ENCODE assay signal across 8 mouse cellular contexts in the genomic region with DNA sequence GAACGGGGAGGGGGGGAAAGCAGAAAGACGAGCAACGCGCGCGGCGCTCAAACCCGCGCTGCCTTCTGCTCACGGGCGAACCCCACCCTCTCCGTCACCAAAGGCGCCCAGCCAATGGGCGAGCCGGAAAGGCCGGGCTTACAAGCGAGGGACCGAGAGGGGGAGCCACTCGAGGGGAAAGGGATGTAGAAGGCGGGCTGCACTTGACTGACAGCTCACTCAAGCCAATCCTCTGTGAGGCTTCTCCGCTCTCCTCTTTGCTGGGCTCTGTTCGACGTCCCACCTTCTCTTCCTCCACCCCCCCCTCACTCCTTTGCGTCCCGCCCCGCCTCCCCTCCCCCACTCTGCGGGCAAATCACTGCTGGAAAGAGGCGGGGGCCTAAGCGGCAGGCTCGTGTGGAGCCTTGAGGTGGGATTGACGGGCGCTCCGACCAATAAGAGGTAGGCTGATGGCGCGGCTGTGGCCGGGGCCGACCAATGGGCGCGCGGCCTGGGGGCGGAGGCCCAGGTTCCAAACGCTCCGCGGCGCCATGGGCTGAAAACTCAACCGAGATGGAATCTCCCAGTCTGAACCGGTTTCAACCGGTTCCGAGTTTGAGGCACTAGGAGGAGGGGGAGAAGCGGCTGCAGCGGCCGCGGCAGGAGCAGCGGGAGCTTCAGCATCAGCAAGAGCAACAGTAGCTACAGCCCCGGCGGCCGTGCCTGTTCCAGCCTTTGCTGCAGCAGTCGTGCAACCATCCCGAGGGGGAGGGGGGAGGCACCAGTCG. TPM values are rescaled to one million over a fixed set of nuclear protein-coding genes. Genes with fewer than 3 reads are reported as not detected.
A peak's percentile ranks its signal among the peaks of the same experiment; 100 is the strongest.
DNase-seq lines count a peak whose midpoint lies in the region; ATAC-seq and TF ChIP-seq lines count a peak whose summit lies in the region.

TSS of gene Xpo1 (plus strand) at position 615 of the 767 bp plus-strand sequence.

- peaks cover 46% of the 10 kb centered on the region for H3K79me2 ChIP-seq in CH12.LX (replicated peaks; ENCODE audit: control insufficient read depth, extremely low read depth, insufficient read depth, poor library complexity, severe bottlenecking)

- DNase-seq in CH12.LX (ENCODE audit: extremely low read depth) = peak; percentile 100
- peak; percentile 99 for DNase-seq in c-Kit-positive CD71-positive TER-119-negative erythroid progenitor cells, embryonic 14.5 days (ENCODE audit: low read depth)
- DNase-seq in forebrain, embryonic 11.5 days (ENCODE audit: low spot score) = peak; percentile 100
- DNase-seq in kidney, postnatal 36 days = peak; percentile 100
- peak; percentile 100 for DNase-seq in telencephalon, adult 2 months (ENCODE audit: low read depth, low spot score)

- peaks cover 0 to 12% of the 10 kb centered on the region in 2 experiments for H3K36me3 ChIP-seq in CH12.LX (replicated peaks in 1 of 2; ENCODE audit: control insufficient read depth in 1 of 2, insufficient read depth in 1 of 2, low read length in 1 of 2)
- no peaks in the 10 kb centered on the region for H3K36me3 ChIP-seq in forebrain, embryonic 11.5 days (ENCODE audit: control insufficient read depth, insufficient read depth, low read length)
- H3K36me3 ChIP-seq in heart, embryonic 16.5 days (ENCODE audit: control insufficient read depth, insufficient read depth) = no peaks in the 10 kb centered on the region
- H3K36me3 ChIP-seq in liver, embryonic 15.5 days (replicated peaks) = peaks cover 9% of the 10 kb centered on the region; the same call in 1 of the 2 replicates
- H3K36me3 ChIP-seq in neural tube, embryonic 12.5 days = no peaks in the 10 kb centered on the region

- TF ChIP-seq EP300 in CH12.LX (IDR thresholded peaks at IDR 0.05; ENCODE audit: low read length) = no peak

- peak in 1 of 2 experiments; percentile 71; a peak in 2 of 4 replicates for TF ChIP-seq CTCF in CH12.LX (conservative IDR thresholded peaks at IDR 0.05 in 1 of 2, IDR thresholded peaks at IDR 0.05 in 1 of 2; ENCODE audit: low read depth in 2 of 2, low read length in 2 of 2)

- in situ Hi-C loops in CH12.LX (cut with MboI; ENCODE audit: low pct_ligation_motif_present, low pct_unique_long_range_greater_than_20kb, low sequenced_read_pairs) = no loop called here

- peak; percentile 98 for ATAC-seq in forebrain, embryonic 11.5 days (replicated peaks; ENCODE audit: low FRiP score)
- peak; percentile 95 for ATAC-seq in heart, embryonic 16.5 days (replicated peaks; ENCODE audit: extremely low read depth, insufficient read depth, low FRiP score)
- ATAC-seq in liver, embryonic 15.5 days (ENCODE audit: insufficient read depth) = peak; percentile 92
- ATAC-seq in neural tube, embryonic 12.5 days (ENCODE audit: low FRiP score, low read depth) = peak; percentile 99

- peak within 1 kb of the TSS; percentile 94 for H3K4me2 ChIP-seq in CH12.LX (ENCODE audit: insufficient read depth, low read depth, poor library complexity, severe bottlenecking)
- H3K4me2 ChIP-seq in forebrain, embryonic 11.5 days (ENCODE audit: low read depth, low read length, severe bottlenecking) = peak within 1 kb of the TSS; percentile 59
- H3K4me2 ChIP-seq in heart, embryonic 16.5 days (ENCODE audit: low read depth, low read length) = peak within 1 kb of the TSS; percentile 95
- peak within 1 kb of the TSS; percentile 90 for H3K4me2 ChIP-seq in liver, embryonic 15.5 days
- H3K4me2 ChIP-seq in neural tube, embryonic 12.5 days (replicated peaks) = peak within 1 kb of the TSS; percentile 70

- peak within 1 kb of the TSS; percentile 78 to 96 (median 84) for H3K4me3 ChIP-seq in CH12.LX (replicated peaks in 1 of 3; ENCODE audit: low read depth in 2 of 3, low read length in 2 of 3, poor library complexity in 1 of 3)
- peak within 1 kb of the TSS; percentile 99 for H3K4me3 ChIP-seq in forebrain, embryonic 11.5 days (ENCODE audit: low read depth, low read length)
- H3K4me3 ChIP-seq in heart, embryonic 16.5 days (ENCODE audit: low read length) = peak within 1 kb of the TSS; percentile 97
- peak within 1 kb of the TSS; percentile 96 for H3K4me3 ChIP-seq in liver, embryonic 15.5 days (replicated peaks)
- H3K4me3 ChIP-seq in neural tube, embryonic 12.5 days = peak within 1 kb of the TSS; percentile 92

- dilution Hi-C loops in CH12.LX (cut with MboI; ENCODE audit: extremely low pct_ligation_motif_present, extremely low pct_unique_long_range_greater_than_20kb, low sequenced_read_pairs) = no loop called here

- H3K9me3 ChIP-seq in CH12.LX (replicated peaks; ENCODE audit: low read length) = no peaks in the 10 kb centered on the region
- no peaks in the 10 kb centered on the region for H3K9me3 ChIP-seq in forebrain, embryonic 11.5 days (ENCODE audit: control insufficient read depth, low read length)
- H3K9me3 ChIP-seq in heart, embryonic 16.5 days (replicated peaks; ENCODE audit: control insufficient read depth, low read length) = no peaks in the 10 kb centered on the region
- H3K9me3 ChIP-seq in liver, embryonic 15.5 days (replicated peaks) = no peaks in the 10 kb centered on the region
- no peaks in the 10 kb centered on the region for H3K9me3 ChIP-seq in neural tube, embryonic 12.5 days

- no peaks in the 10 kb centered on the region for H3K27me3 ChIP-seq in CH12.LX (replicated peaks)
- H3K27me3 ChIP-seq in forebrain, embryonic 11.5 days (ENCODE audit: control insufficient read depth, insufficient read depth, low read length) = no peaks in the 10 kb centered on the region
- H3K27me3 ChIP-seq in heart, embryonic 16.5 days (ENCODE audit: control insufficient read depth, insufficient read depth, low read length) = no peaks in the 10 kb centered on the region
- no peaks in the 10 kb centered on the region for H3K27me3 ChIP-seq in liver, embryonic 15.5 days
- no peaks in the 10 kb centered on the region for H3K27me3 ChIP-seq in neural tube, embryonic 12.5 days (replicated peaks)

- H3K4me1 ChIP-seq in CH12.LX (ENCODE audit: control insufficient read depth in 1 of 2, insufficient read depth in 2 of 2) = peaks cover 2 to 24% of the 10 kb centered on the region in 2 experiments
- H3K4me1 ChIP-seq in forebrain, embryonic 11.5 days (replicated peaks; ENCODE audit: control insufficient read depth, insufficient read depth, low read length) = peaks cover 2% of the 10 kb centered on the region; the same call in 1 of the 2 replicates
- H3K4me1 ChIP-seq in heart, embryonic 16.5 days (ENCODE audit: control insufficient read depth, insufficient read depth, low read length) = peaks cover 24% of the 10 kb centered on the region
- peaks cover 45% of the 10 kb centered on the region for H3K4me1 ChIP-seq in liver, embryonic 15.5 days (replicated peaks)
- peaks cover 4% of the 10 kb centered on the region for H3K4me1 ChIP-seq in neural tube, embryonic 12.5 days

- TF ChIP-seq RAD21 in CH12.LX (IDR thresholded peaks at IDR 0.05; ENCODE audit: low read depth, low read length) = no peak; the same call in 1 of the 2 replicates

- peak; percentile 84 for TF ChIP-seq POLR2A in CH12.LX (IDR thresholded peaks at IDR 0.05; ENCODE audit: low read depth, low read length)

- peak within 1 kb of the TSS; percentile 94 for H3K27ac ChIP-seq in CH12.LX (ENCODE audit: insufficient read depth, low read depth)
- peak within 1 kb of the TSS; percentile 100 for H3K27ac ChIP-seq in forebrain, embryonic 11.5 days (ENCODE audit: low read depth, low read length)
- peak within 1 kb of the TSS; percentile 100 for H3K27ac ChIP-seq in heart, embryonic 16.5 days (ENCODE audit: low read length)
- H3K27ac ChIP-seq in liver, embryonic 15.5 days (replicated peaks) = peak within 1 kb of the TSS; percentile 94
- peak within 1 kb of the TSS; percentile 100 for H3K27ac ChIP-seq in neural tube, embryonic 12.5 days

- under 1% methylated on average over 55 of the region's 60 CpGs for WGBS in forebrain, embryonic 11.5 days
- under 1% methylated on average over 59 of the region's 60 CpGs for WGBS in heart, embryonic 16.5 days
- under 1% methylated on average over 60 of the region's 60 CpGs for WGBS in liver, embryonic 15.5 days (ENCODE audit: insufficient replicate concordance)
- WGBS in neural tube, embryonic 12.5 days = under 1% methylated on average over 60 of the region's 60 CpGs

- H3K9ac ChIP-seq in CH12.LX (ENCODE audit: insufficient read depth, low read depth) = peak within 1 kb of the TSS; percentile 82
- H3K9ac ChIP-seq in forebrain, embryonic 11.5 days (ENCODE audit: low read length) = peak within 1 kb of the TSS; percentile 99
- peak within 1 kb of the TSS; percentile 99 for H3K9ac ChIP-seq in heart, embryonic 16.5 days (ENCODE audit: low read length)
- peak within 1 kb of the TSS; percentile 99 for H3K9ac ChIP-seq in liver, embryonic 15.5 days
- peak within 1 kb of the TSS; percentile 98 for H3K9ac ChIP-seq in neural tube, embryonic 12.5 days

TF ChIP-seq in CH12.LX, 34 proteins besides CTCF, POLR2A, EP300 and RAD21 (continues in another document):
- no peak for TF ChIP-seq ZC3H11A (IDR thresholded peaks at IDR 0.05; ENCODE audit: low read depth, low read length)
- TF ChIP-seq ZKSCAN1 (IDR thresholded peaks at IDR 0.05; ENCODE audit: borderline replicate concordance, low read depth, low read length) = no peak
- TF ChIP-seq USF2 (conservative IDR thresholded peaks at IDR 0.05; ENCODE audit: low read depth, low read length) = no peak
- TF ChIP-seq NELFE (IDR thresholded peaks at IDR 0.05; ENCODE audit: low read depth, low read length) = peak; percentile 82
- no peak; the same call in none of the 2 replicates for TF ChIP-seq ETS1 (conservative IDR thresholded peaks at IDR 0.05; ENCODE audit: low read depth, low read length)
- no peak for TF ChIP-seq SMC3 (IDR thresholded peaks at IDR 0.05; ENCODE audit: low read depth, low read length)
- TF ChIP-seq NRF1 (IDR thresholded peaks at IDR 0.05; ENCODE audit: low read depth, low read length) = 0 out of 2 replicates have a peak, but pooled peaks have one; percentile 50
- peak; percentile 10 for TF ChIP-seq UBTF (IDR thresholded peaks at IDR 0.05; ENCODE audit: low read depth, low read length)
- peak; percentile 71 for TF ChIP-seq ELF1 (IDR thresholded peaks at IDR 0.05; ENCODE audit: low read depth, low read length)
- peak; percentile 68 for TF ChIP-seq HCFC1 (IDR thresholded peaks at IDR 0.05; ENCODE audit: low read depth, low read length)
- TF ChIP-seq MAZ (IDR thresholded peaks at IDR 0.05; ENCODE audit: low read depth, low read length) = peak; percentile 98
- TF ChIP-seq RCOR1 (conservative IDR thresholded peaks at IDR 0.05; ENCODE audit: low read depth, low read length) = no peak; the same call in 1 of the 2 replicates
- peak; percentile 60; the same call in 1 of the 2 replicates for TF ChIP-seq ZMIZ1 (IDR thresholded peaks at IDR 0.05; ENCODE audit: low read depth, low read length)

RNA-seq across cellular contexts. Expression of gene Xpo1, which starts in this region (rescaled TPM):
- total RNA-seq in CH12.LX (2012; rRNA removed) (140 and 176 TPM in 2 replicates), CH12.LX (2014; rRNA removed) (295 and 333 TPM in 2 replicates)
- 199 and 246 TPM in 2 replicates for polyA plus RNA-seq in CH12.LX (2012; ENCODE audit: insufficient read length, low read depth)
- 176 and 187 TPM in 2 replicates for polyA plus RNA-seq in forebrain, embryonic 11.5 days (2014; fragmentation: Nextera tagmentation; extraction: Ambion mirVana)
- 49.5 and 53.1 TPM in 2 replicates for polyA plus RNA-seq in heart, embryonic 16.5 days (2015; fragmentation: Nextera tagmentation; extraction: Ambion mirVana)
- polyA plus RNA-seq in liver, embryonic 15.5 days (2015; fragmentation: Nextera tagmentation; extraction: Ambion mirVana) = 40.7 and 42.3 TPM in 2 replicates
- polyA plus RNA-seq in neural tube, embryonic 12.5 days (2016; fragmentation: Nextera tagmentation; extraction: Ambion mirVana) = 125 and 134 TPM in 2 replicates

Comparison
In these comparisons a context has a peak if more than half of its experiments do, and no peak if none do; other contexts are left out.
1. Peak in every context shown above with its lines: DNase-seq, ATAC-seq, H3K4me3 ChIP-seq and H3K27ac ChIP-seq.